Mouse (Mus musculus): ENCODE data around the gene Qk.
A peak's percentile ranks its signal among the peaks of the same experiment; 100 is the strongest.

Gene Qk

GRCm38 (mm10) chr17:10319685-10320455, at the start of gene Qk:
Qk (minus strand) TSS chr17:10319854.
- peak; percentile 84 to 88 for DNase-seq (ENCODE audit: low spot score in 2 of 2)

GRCm38 (mm10) chr17:10367044-10367443, 47.4 kb upstream of the Qk start:
- DNase-seq (ENCODE audit: low spot score in 2 of 2), result no peak

GRCm38 (mm10) chr17:10366577-10366976, 46.9 kb upstream of the Qk start:
- DNase-seq (ENCODE audit: low spot score in 2 of 2), result no peak

GRCm38 (mm10) chr17:10365501-10366482, 46.1 kb upstream of the Qk start:
- no peak for DNase-seq (ENCODE audit: low spot score in 2 of 2)

GRCm38 (mm10) chr17:10363151-10363550, 43.5 kb upstream of the Qk start:
- no peak for DNase-seq (ENCODE audit: low spot score in 2 of 2)

GRCm38 (mm10) chr17:10361882-10362291, 42.2 kb upstream of the Qk start:
- no peak for DNase-seq (ENCODE audit: low spot score in 2 of 2)

- no peak for DNase-seq (ENCODE audit: low spot score in 2 of 2)
Measured at GRCm38 (mm10) chr17:10360738-10361137, 41.1 kb upstream of the Qk start.

GRCm38 (mm10) chr17:10359466-10359865, 39.8 kb upstream of the Qk start:
- DNase-seq (ENCODE audit: low spot score in 2 of 2), result peak in 1 of 2 experiments; percentile 40

- DNase-seq (ENCODE audit: low spot score in 2 of 2), result no peak
Measured at GRCm38 (mm10) chr17:10357348-10357747, 37.7 kb upstream of the Qk start.

GRCm38 (mm10) chr17:10356294-10356693, 36.6 kb upstream of the Qk start:
- DNase-seq (ENCODE audit: low spot score in 2 of 2), result no peak

- DNase-seq (ENCODE audit: low spot score in 2 of 2), result no peak
Measured at GRCm38 (mm10) chr17:10355746-10356145, 36.1 kb upstream of the Qk start.

- DNase-seq (ENCODE audit: low spot score in 2 of 2), result no peak
Measured at GRCm38 (mm10) chr17:10338286-10338685, 18.6 kb upstream of the Qk start.

- no peak for DNase-seq (ENCODE audit: low spot score in 2 of 2)
Measured at GRCm38 (mm10) chr17:10336558-10336957, 16.9 kb upstream of the Qk start.

- no peak for DNase-seq (ENCODE audit: low spot score in 2 of 2)
Measured at GRCm38 (mm10) chr17:10335809-10336499, 16.3 kb upstream of the Qk start.

- peak; percentile 63 to 83 for DNase-seq (ENCODE audit: low spot score in 2 of 2)
Measured at GRCm38 (mm10) chr17:10334957-10335690, 15.5 kb upstream of the Qk start.

GRCm38 (mm10) chr17:10334481-10334880, 14.8 kb upstream of the Qk start:
- DNase-seq (ENCODE audit: low spot score in 2 of 2), result no peak

GRCm38 (mm10) chr17:10333321-10333720, 13.7 kb upstream of the Qk start:
- DNase-seq (ENCODE audit: low spot score in 2 of 2), result no peak

- DNase-seq (ENCODE audit: low spot score in 2 of 2), result peak in 1 of 2 experiments; percentile 2
Measured at GRCm38 (mm10) chr17:10332127-10332526, 12.5 kb upstream of the Qk start.

GRCm38 (mm10) chr17:10329461-10329860, 9.8 kb upstream of the Qk start:
- no peak for DNase-seq (ENCODE audit: low spot score in 2 of 2)

GRCm38 (mm10) chr17:10328544-10329100, 9.0 kb upstream of the Qk start:
- DNase-seq (ENCODE audit: low spot score in 2 of 2), result no peak
